Mouse (Mus musculus): ENCODE measurements around the gene G3bp1.

Gene G3bp1

GRCm38 (mm10) chr11:55465177-55465576 is 4.3 kb upstream of the G3bp1 start:
- no peak for DNase-seq

- peak; percentile 53 to 65 for DNase-seq
These were observed 1.5 kb upstream of the G3bp1 start for GRCm38 (mm10) chr11:55468012-55468411.

- peak in 1 of 2 experiments; percentile 38 for DNase-seq
These were observed 856 bp upstream of the G3bp1 start for GRCm38 (mm10) chr11:55468611-55469047.

- peak in 1 of 2 experiments; percentile 29 for DNase-seq
These were observed 622 bp downstream of the G3bp1 start for GRCm38 (mm10) chr11:55469923-55470691.

- no peak for DNase-seq
These were observed 1.3 kb downstream of the G3bp1 start for GRCm38 (mm10) chr11:55470761-55471160.

- DNase-seq: no peak
These were observed 2.0 kb downstream of the G3bp1 start for GRCm38 (mm10) chr11:55471467-55471866.

GRCm38 (mm10) chr11:55473219-55473618 is 3.7 kb downstream of the G3bp1 start:
- no peak for DNase-seq

GRCm38 (mm10) chr11:55485443-55485842 is 16.0 kb downstream of the G3bp1 start:
- DNase-seq: no peak

GRCm38 (mm10) chr11:55496158-55496557 is 26.7 kb downstream of the G3bp1 start:
- DNase-seq: no peak

GRCm38 (mm10) chr11:55497885-55498284 is 28.4 kb downstream of the G3bp1 start:
- peak; percentile 28 to 45 for DNase-seq

GRCm38 (mm10) chr11:55501955-55502531 is 32.6 kb downstream of the G3bp1 start:
- DNase-seq: no peak

GRCm38 (mm10) chr11:55502886-55503285 is 33.4 kb downstream of the G3bp1 start:
- no peak for DNase-seq

GRCm38 (mm10) chr11:55505485-55505884 is 36.0 kb downstream of the G3bp1 start:
- no peak for DNase-seq

GRCm38 (mm10) chr11:55511374-55511773 is 41.9 kb downstream of the G3bp1 start:
- DNase-seq: no peak

- DNase-seq: no peak
These were observed 48.2 kb downstream of the G3bp1 start for GRCm38 (mm10) chr11:55517666-55518065.

GRCm38 (mm10) chr11:55518806-55519674 is 49.6 kb downstream of the G3bp1 start:
- peak; percentile 35 to 52 for DNase-seq

GRCm38 (mm10) chr11:55530741-55531140 is 61.3 kb downstream of the G3bp1 start:
- no peak for DNase-seq

- DNase-seq: no peak
These were observed 63.9 kb downstream of the G3bp1 start for GRCm38 (mm10) chr11:55533378-55533777.

GRCm38 (mm10) chr11:55534766-55535165 is 65.3 kb downstream of the G3bp1 start:
- DNase-seq: no peak

GRCm38 (mm10) chr11:55542128-55542527 is 72.6 kb downstream of the G3bp1 start:
- no peak for DNase-seq

GRCm38 (mm10) chr11:55542671-55543070 is 73.2 kb downstream of the G3bp1 start:
- no peak for DNase-seq

- DNase-seq: no peak
These were observed 76.2 kb downstream of the G3bp1 start for GRCm38 (mm10) chr11:55545690-55546089.

Data from lung, adult 18-20 months (tissue).